ENCODE assay signal across 8 mouse cellular contexts in genomic region chr2:118899981-118900825, GRCm38 (mm10). TPM values are rescaled to one million over a fixed set of nuclear protein-coding genes. Genes with fewer than 3 reads are reported as not detected.
DNase-seq lines count a peak whose midpoint lies in the region; ATAC-seq and TF ChIP-seq lines count a peak whose summit lies in the region.

Gene Bahd1, plus strand, starts transcription at chr2:118900377.

- H3K27me3 ChIP-seq in intestine, embryonic 16.5 days (replicated peaks; ENCODE audit: control insufficient read depth, insufficient read depth, low read length), result peaks cover 47% of the 10 kb centered on the region
- peaks cover 29% of the 10 kb centered on the region for H3K27me3 ChIP-seq in myocyte (ENCODE audit: control insufficient read depth, insufficient read depth, insufficient read length)

- no peak for TF ChIP-seq POLR2A in myocyte (IDR thresholded peaks at IDR 0.05; ENCODE audit: insufficient read length, low read depth)

- no peaks in the 10 kb centered on the region for H3K36me3 ChIP-seq in intestine, embryonic 16.5 days (ENCODE audit: control insufficient read depth, insufficient read depth, low read length)
- no peaks in the 10 kb centered on the region for H3K36me3 ChIP-seq in myocyte (ENCODE audit: control insufficient read depth, insufficient read depth)

- H3K4me3 ChIP-seq in intestine, embryonic 16.5 days (ENCODE audit: low read length), result peak within 1 kb of the TSS; percentile 89
- peak within 1 kb of the TSS; percentile 31 for H3K4me3 ChIP-seq in myocyte

- peak; percentile 49 to 66 for DNase-seq in lung, adult 18-20 months
- no peak for DNase-seq in lung, postnatal 25 days (ENCODE audit: low spot score)
- DNase-seq in cerebellum, adult 18-20 months, result peak; percentile 44 to 46
- peak; percentile 30 to 40 for DNase-seq in frontal cortex, postnatal 36 days (ENCODE audit: low spot score in 2 of 2)
- peak; percentile 67 for DNase-seq in liver
- DNase-seq in urinary bladder, postnatal 25 days (ENCODE audit: low spot score), result peak; percentile 28

- no peak within 1 kb of the TSS for H3K27ac ChIP-seq in intestine, embryonic 16.5 days (ENCODE audit: low read length)

- H3K79me2 ChIP-seq in myocyte (ENCODE audit: control insufficient read depth, insufficient read depth), result peaks cover 14% of the 10 kb centered on the region

- peaks cover 19% of the 10 kb centered on the region for H3K4me1 ChIP-seq in intestine, embryonic 16.5 days (ENCODE audit: control insufficient read depth, insufficient read depth, low read length)

- H3ac ChIP-seq in myocyte (ENCODE audit: control insufficient read depth, insufficient read length), result peak within 1 kb of the TSS; percentile 96

- H3K9me3 ChIP-seq in intestine, embryonic 16.5 days (ENCODE audit: control insufficient read depth, low read length), result no peaks in the 10 kb centered on the region

- peak within 1 kb of the TSS; percentile 65 for H3K9ac ChIP-seq in intestine, embryonic 16.5 days (ENCODE audit: low read depth, low read length)

- ATAC-seq in intestine, embryonic 16.5 days, result no peak

- peak within 1 kb of the TSS; percentile 98 for H3K4me2 ChIP-seq in intestine, embryonic 16.5 days (ENCODE audit: low read depth, low read length)
- peak within 1 kb of the TSS; percentile 99 for H3K4me2 ChIP-seq in myocyte (ENCODE audit: low read depth)

- WGBS in intestine, embryonic 16.5 days, result under 1% methylated on average over 32 of the region's 32 CpGs

TF ChIP-seq in myocyte, 11 proteins besides CTCF, POLR2A, EP300 and RAD21:
- TF ChIP-seq MYOG (IDR thresholded peaks at IDR 0.05; ENCODE audit: control insufficient read depth in 1 of 3, insufficient read depth in 1 of 3, insufficient read length in 2 of 3, low read depth in 2 of 3) (no peak), SRF (IDR thresholded peaks at IDR 0.05; ENCODE audit: control insufficient read depth, insufficient read length, low read depth) (no peak), TCF3 (IDR thresholded peaks at IDR 0.05; ENCODE audit: insufficient read length, low read depth) (no peak), MAX (IDR thresholded peaks at IDR 0.05; ENCODE audit: low read depth) (no peak), POLR2AphosphoS2 (IDR thresholded peaks at IDR 0.05; ENCODE audit: insufficient read length, low read depth) (no peak), TCF12 (IDR thresholded peaks at IDR 0.05; ENCODE audit: insufficient read depth, poor library complexity, severe bottlenecking) (no peak)

RNA-seq across cellular contexts. Expression of gene Bahd1, which starts in this region (rescaled TPM):
- polyA plus RNA-seq in intestine, embryonic 16.5 days (2015; fragmentation: Nextera tagmentation; extraction: Ambion mirVana), result 3.6 and 4.9 TPM in 2 replicates
- 12.0 TPM for polyA plus RNA-seq in myocyte (2012; fragmentation: generic; extraction: Trizol)
